Mouse (Mus musculus) heart, postnatal 0 days (tissue): ENCODE measurements around the gene Ablim1.

ENCODE experiments used
- CTCF ChIP-seq: IDR thresholded peaks from 2 replicates; pipeline ENCODE4 v1.5.1; 2016; ENCODE audit warnings: antibody characterized with exemption, control low read depth, low read depth
- EP300 ChIP-seq: IDR thresholded peaks from 2 replicates; pipeline ENCODE4 v1.6.1; 2016; ENCODE audit warnings: antibody characterized with exemption, low read depth

GRCm38 (mm10) chr19:57083887-57084286 is 230.8 kb downstream of the Ablim1 start:
- no peak for TF ChIP-seq CTCF
- no peak for TF ChIP-seq EP300
